Mouse (Mus musculus) forelimb bud, embryonic 11.5 days (tissue): ENCODE measurements around the gene Epn2.

ENCODE experiments used
- DNase-seq: peaks from one replicate; pipeline ENCODE4 v3.0.0-alpha.2; 2012; ENCODE audit warnings: low read depth, low spot score

Gene Epn2

GRCm38 (mm10) chr11:61489874-61490273 is 89.6 kb downstream of the Epn2 start:
- DNase-seq: no peak

- DNase-seq: no peak
Measured at GRCm38 (mm10) chr11:61489085-61489484, 90.4 kb downstream of the Epn2 start.

DNA sequence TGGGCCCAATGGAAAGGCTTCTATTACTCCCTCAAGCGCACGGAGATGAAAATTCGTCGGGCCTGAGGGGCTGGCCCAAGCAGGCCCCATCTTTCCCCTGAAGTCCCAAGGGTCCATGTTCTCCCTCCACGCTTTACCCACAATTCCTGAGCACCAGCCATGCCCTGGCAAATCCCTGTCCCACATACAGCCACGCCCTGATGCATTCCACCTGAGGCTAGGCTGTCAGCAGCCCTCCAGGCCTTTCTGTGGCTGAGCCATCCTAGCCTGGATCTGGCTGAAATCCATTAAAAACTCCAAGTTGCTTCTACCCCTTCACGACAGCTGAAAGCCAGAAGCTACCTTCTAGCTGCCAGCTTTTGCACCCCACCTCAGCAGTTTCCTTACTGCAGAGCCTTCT is 91.6 kb downstream of the Epn2 start:
- no peak for DNase-seq

- no peak for DNase-seq
Measured at GRCm38 (mm10) chr11:61487401-61487800, 92.1 kb downstream of the Epn2 start.

- DNase-seq: no peak
Measured at GRCm38 (mm10) chr11:61486458-61487219, 92.8 kb downstream of the Epn2 start.

GRCm38 (mm10) chr11:61485541-61486457 is 93.7 kb downstream of the Epn2 start:
- DNase-seq: no peak

DNA sequence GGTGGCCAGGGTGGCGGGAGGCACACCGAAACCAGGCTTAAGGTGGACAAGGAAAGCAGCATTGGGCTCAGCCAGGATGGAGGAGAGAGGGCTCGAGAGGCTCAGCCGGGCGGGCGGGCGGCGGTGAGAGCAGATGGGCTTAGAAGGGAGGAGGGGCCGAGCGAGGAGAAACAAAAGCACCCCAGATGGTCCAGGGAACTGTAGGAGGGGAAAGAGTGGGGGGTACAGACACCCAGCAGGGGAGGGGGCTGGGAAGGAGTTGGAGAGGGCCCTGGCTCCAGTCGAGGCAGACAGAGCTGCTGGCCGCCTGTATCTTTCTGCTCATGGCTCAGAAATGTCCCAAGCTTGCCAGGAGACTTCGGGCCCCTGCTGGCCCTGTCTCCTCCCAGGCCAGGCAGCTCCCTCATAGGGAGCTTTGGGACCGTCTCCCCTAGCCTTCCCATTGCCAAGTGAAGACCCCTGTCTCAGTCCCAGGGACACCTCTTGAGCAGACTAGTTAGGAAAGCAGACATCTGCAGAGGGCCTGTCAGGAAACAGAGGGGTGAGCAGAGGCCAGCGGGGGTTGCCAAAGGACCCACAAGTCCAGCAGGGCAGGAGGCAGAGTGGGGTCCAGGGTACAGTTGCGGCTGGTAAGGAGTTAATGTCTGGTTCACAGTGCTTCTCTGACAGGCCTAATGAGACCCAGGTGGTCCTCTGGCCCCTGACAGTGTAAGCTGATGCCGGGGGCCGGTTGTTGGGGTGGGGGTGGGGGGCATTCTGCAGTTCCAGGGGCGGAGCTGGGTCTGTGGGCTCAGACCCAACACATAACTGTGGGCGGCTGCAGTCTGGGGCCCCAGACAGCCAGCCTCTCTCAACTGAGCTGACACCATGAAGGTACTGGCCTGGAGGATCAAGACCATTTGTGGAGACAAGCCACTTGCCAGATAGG is 94.6 kb downstream of the Epn2 start, which contains the start of gene Mfap4:
TSS of gene Mfap4 (plus strand) at position 819 of the 928 bp plus-strand sequence.
- peak; percentile 93 for DNase-seq

- DNase-seq: peak; percentile 57
Measured at GRCm38 (mm10) chr11:61484256-61484612, 95.3 kb downstream of the Epn2 start.

DNA sequence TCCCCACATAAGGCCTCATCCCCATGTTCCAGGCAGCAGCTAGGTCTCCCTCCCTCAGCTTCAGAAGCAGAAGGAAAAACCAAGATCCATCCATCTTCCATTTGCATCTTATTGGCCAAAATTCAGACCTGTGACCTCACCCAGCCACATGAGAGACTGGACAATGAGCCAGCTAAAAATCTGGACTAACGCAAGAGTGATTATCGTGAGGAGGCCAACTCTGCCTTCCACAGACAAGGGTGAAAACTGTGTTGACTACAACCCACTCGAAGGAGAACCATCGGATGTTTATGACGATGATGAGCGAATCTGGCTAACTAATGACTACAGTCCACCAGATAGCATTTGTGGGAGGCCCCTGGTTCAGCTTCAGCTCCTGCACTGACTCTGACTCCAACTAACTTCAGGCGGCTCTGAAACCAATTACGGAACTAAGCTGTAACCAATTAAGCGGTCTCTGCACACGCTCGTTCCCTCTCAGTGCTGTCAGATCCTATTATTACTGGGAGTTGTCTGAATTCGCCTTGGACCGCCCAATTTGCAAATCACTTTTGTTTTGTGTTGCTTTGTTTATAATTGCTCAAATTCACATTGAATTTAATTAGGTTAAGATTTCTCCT is 96.2 kb downstream of the Epn2 start:
- peak; percentile 68 for DNase-seq

- no peak for DNase-seq
Measured at GRCm38 (mm10) chr11:61481239-61482090, 98.0 kb downstream of the Epn2 start.

DNA sequence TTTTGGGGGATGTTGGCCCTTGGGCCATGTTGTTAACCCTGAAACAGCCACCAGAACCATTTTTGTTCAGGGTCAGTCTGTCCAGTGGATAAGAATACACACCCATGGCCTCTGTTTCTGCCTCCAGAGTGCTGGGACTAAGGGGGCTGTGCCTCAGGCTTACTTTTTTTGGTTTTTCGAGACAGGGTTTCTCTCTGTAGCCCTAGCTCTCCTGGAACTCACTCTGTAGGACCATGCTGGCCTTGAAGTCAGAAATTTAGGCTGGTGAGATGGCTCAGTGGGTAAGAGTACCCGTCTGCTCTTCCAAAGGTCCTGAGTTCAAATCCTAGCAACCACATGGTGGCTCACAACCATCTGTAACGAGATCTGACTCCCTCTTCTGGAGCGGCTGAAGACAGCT is 100.7 kb downstream of the Epn2 start:
- no peak for DNase-seq

GRCm38 (mm10) chr11:61477566-61478508 is 101.7 kb downstream of the Epn2 start:
- no peak for DNase-seq

GRCm38 (mm10) chr11:61476786-61477382 is 102.6 kb downstream of the Epn2 start:
- DNase-seq: no peak

- no peak for DNase-seq
Measured at GRCm38 (mm10) chr11:61473630-61474029, 105.9 kb downstream of the Epn2 start.

DNA sequence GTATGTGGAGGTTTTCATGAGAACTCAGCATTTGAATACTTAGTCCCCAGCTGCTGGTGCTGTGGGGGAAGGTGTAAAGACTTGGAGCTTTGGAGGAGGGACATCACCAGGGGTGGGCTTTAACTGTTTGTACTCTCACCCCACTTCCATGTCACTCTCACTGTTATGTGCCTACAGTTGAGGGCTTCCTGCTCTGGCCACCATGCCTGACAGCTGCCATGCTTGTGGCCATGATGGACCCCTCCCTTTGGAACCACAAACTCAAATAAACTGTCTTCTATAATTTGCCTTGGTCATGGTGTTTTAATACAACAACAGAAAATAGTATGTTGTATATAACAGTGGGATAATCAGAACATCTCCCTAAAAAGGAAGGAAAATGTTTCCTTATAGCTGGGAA is 108.6 kb downstream of the Epn2 start:
- no peak for DNase-seq

GRCm38 (mm10) chr11:61469317-61469917 is 110.1 kb downstream of the Epn2 start:
- no peak for DNase-seq

- no peak for DNase-seq
Measured at GRCm38 (mm10) chr11:61468534-61468933, 111.0 kb downstream of the Epn2 start.
